In genomic region chr6:113238442-113238841, GRCm38 (mm10) we compare ENCODE assay signal across 8 mouse cellular contexts. TPM values are rescaled to one million over a fixed set of nuclear protein-coding genes. Genes with fewer than 3 reads are reported as not detected.
A peak's percentile ranks its signal among the peaks of the same experiment; 100 is the strongest.
DNase-seq lines count a peak whose midpoint lies in the region; ATAC-seq and TF ChIP-seq lines count a peak whose summit lies in the region.

No protein-coding gene starts in this region.

- H3K36me3 ChIP-seq in kidney, adult 2 months (ENCODE audit: control insufficient read depth, insufficient read depth, low read length), result no peaks in the 10 kb centered on the region
- peaks cover 2% of the 10 kb centered on the region; the same call in 1 of the 2 replicates for H3K36me3 ChIP-seq in liver, embryonic 14.5 days (replicated peaks; ENCODE audit: control insufficient read depth, insufficient read depth, low read depth)
- H3K36me3 ChIP-seq in neural tube, embryonic 13.5 days, result peaks cover 26% of the 10 kb centered on the region

- 11% methylated on average over 6 of the region's 6 CpGs for WGBS in kidney, adult 2 months
- 13% methylated on average over 6 of the region's 6 CpGs for WGBS in liver, embryonic 14.5 days (ENCODE audit: insufficient replicate concordance)
- 39% methylated on average over 6 of the region's 6 CpGs for WGBS in neural tube, embryonic 13.5 days

- intact Hi-C loops in left cerebral cortex, postnatal 14 days (cut with DNase I), result loop anchor here (5.0 kb wide), 1 partner anchor 41 kb away; the partner anchor contains the start of gene Lhfpl4

- DNase-seq in kidney, adult 2 months, result peak; percentile 10
- no peak for DNase-seq in kidney, postnatal 14 days
- peak; percentile 19 for DNase-seq in MN1 (ENCODE audit: low spot score)
- peak in 1 of 3 experiments; percentile 52 for DNase-seq in liver, embryonic 14.5 days (ENCODE audit: low read depth in 3 of 3, low spot score in 3 of 3)
- DNase-seq in left cerebral cortex, postnatal 14 days (ENCODE audit: low spot score in 2 of 2), result no peak
- no peak for DNase-seq in layer of hippocampus, postnatal 10 days (ENCODE audit: low spot score in 2 of 2)

- H3K27me3 ChIP-seq in kidney, adult 2 months (replicated peaks; ENCODE audit: control insufficient read depth, insufficient read depth, low read length), result no peaks in the 10 kb centered on the region
- no peaks in the 10 kb centered on the region for H3K27me3 ChIP-seq in liver, embryonic 14.5 days (ENCODE audit: control insufficient read depth, insufficient read depth, low read length)
- H3K27me3 ChIP-seq in neural tube, embryonic 13.5 days, result no peaks in the 10 kb centered on the region

- TF ChIP-seq EP300 in liver, embryonic 14.5 days (IDR thresholded peaks at IDR 0.05; ENCODE audit: low read depth), result no peak

- no peak for TF ChIP-seq CTCF in kidney, adult 2 months (conservative IDR thresholded peaks at IDR 0.05; ENCODE audit: insufficient read depth, insufficient read length, low read depth, low read length)
- no peak for TF ChIP-seq CTCF in liver, embryonic 14.5 days (IDR thresholded peaks at IDR 0.05; ENCODE audit: low read depth)

- no peak for TF ChIP-seq POLR2A in kidney, adult 2 months (IDR thresholded peaks at IDR 0.05; ENCODE audit: low read depth, low read length)

- no peaks in the 10 kb centered on the region for H3K4me1 ChIP-seq in kidney, adult 2 months (ENCODE audit: control insufficient read depth, insufficient read depth, low read length)
- peaks cover 10% of the 10 kb centered on the region in 2 experiments for H3K4me1 ChIP-seq in liver, embryonic 14.5 days (replicated peaks; ENCODE audit: control insufficient read depth in 2 of 2, insufficient read depth in 2 of 2, low read length in 1 of 2)
- H3K4me1 ChIP-seq in neural tube, embryonic 13.5 days (replicated peaks), result peaks cover 18% of the 10 kb centered on the region

- peak; percentile 76 for ATAC-seq in granulocyte monocyte progenitor cell, adult 5-6 weeks (replicated peaks; ENCODE audit: poor library complexity, severe bottlenecking)
- no peak for ATAC-seq in liver, embryonic 14.5 days (ENCODE audit: insufficient read depth)
- ATAC-seq in neural tube, embryonic 13.5 days (ENCODE audit: low read depth), result no peak; the same call in 1 of the 2 replicates

- H3K9me3 ChIP-seq in liver, embryonic 14.5 days (ENCODE audit: control insufficient read depth, low read length), result no peaks in the 10 kb centered on the region
- no peaks in the 10 kb centered on the region for H3K9me3 ChIP-seq in neural tube, embryonic 13.5 days

- H3K9ac ChIP-seq in liver, embryonic 14.5 days (replicated peaks), result peak overlapping the region; percentile 95
- H3K9ac ChIP-seq in neural tube, embryonic 13.5 days, result peak overlapping the region; percentile 81

- H3K4me3 ChIP-seq in kidney, adult 2 months (ENCODE audit: insufficient read depth, low read depth, low read length), result peak overlapping the region; percentile 77
- peak overlapping the region; percentile 87 to 100 for H3K4me3 ChIP-seq in liver, embryonic 14.5 days (ENCODE audit: insufficient read depth in 1 of 2, low read depth in 2 of 2, low read length in 2 of 2)
- peak overlapping the region; percentile 78 for H3K4me3 ChIP-seq in neural tube, embryonic 13.5 days

- H3K27ac ChIP-seq in kidney, adult 2 months (ENCODE audit: insufficient read depth, low read depth, low read length), result no peak overlapping the region
- peak overlapping the region; percentile 70 for H3K27ac ChIP-seq in liver, embryonic 14.5 days
- no peak overlapping the region for H3K27ac ChIP-seq in neural tube, embryonic 13.5 days (replicated peaks)

- peak overlapping the region; percentile 92 for H3K4me2 ChIP-seq in liver, embryonic 14.5 days (ENCODE audit: low read depth)
- peak overlapping the region; percentile 96 for H3K4me2 ChIP-seq in neural tube, embryonic 13.5 days

RNA-seq across cellular contexts. Expression of gene Mtmr14, which starts 0.8 kb away (rescaled TPM):
- polyA plus RNA-seq in kidney, adult 2 months (2012; rRNA removed), result 43.6 and 56.9 TPM in 2 replicates
- total RNA-seq in granulocyte monocyte progenitor cell, adult 5-6 weeks (2014; fragmentation: Nextera tagmentation), result 32.4 and 37.6 TPM in 2 replicates
- total RNA-seq in granulocyte monocyte progenitor cell, adult 5-6 weeks (2017), result 31.0 and 40.9 TPM in 2 replicates
- polyA plus RNA-seq in liver, embryonic 14.5 days (2012; rRNA removed), result 11.6 and 13.6 TPM in 2 replicates
- polyA plus RNA-seq in liver, embryonic 14.5 days (2014; fragmentation: Nextera tagmentation; extraction: Ambion mirVana), result 16.0 and 17.0 TPM in 2 replicates
- polyA plus RNA-seq in neural tube, embryonic 13.5 days (2015; fragmentation: Nextera tagmentation; extraction: Ambion mirVana), result 36.8 and 37.0 TPM in 2 replicates
- 10 to 100 TPM; 21.3 to 21.6 TPM for total RNA-seq in left cerebral cortex, postnatal 14 days (2021)
- total RNA-seq in layer of hippocampus, postnatal 10 days (2021), result 10 to 100 TPM; 18.1 to 20.6 TPM

RNA-seq across cellular contexts. Expression of gene Lhfpl4, which starts 43.3 kb away (rescaled TPM):
- polyA plus RNA-seq in kidney, adult 2 months (2012; rRNA removed), result 0.09 and 0.12 TPM in 2 replicates
- not detected in 2 replicates for total RNA-seq in granulocyte monocyte progenitor cell, adult 5-6 weeks (2014; fragmentation: Nextera tagmentation)
- not detected in 2 replicates for total RNA-seq in granulocyte monocyte progenitor cell, adult 5-6 weeks (2017)
- polyA plus RNA-seq in liver, embryonic 14.5 days (2012; rRNA removed), result 0.06 TPM in 1 of 2 replicates, not detected in the other
- polyA plus RNA-seq in liver, embryonic 14.5 days (2014; fragmentation: Nextera tagmentation; extraction: Ambion mirVana), result 0.13 TPM in 1 of 2 replicates, not detected in the other
- polyA plus RNA-seq in neural tube, embryonic 13.5 days (2015; fragmentation: Nextera tagmentation; extraction: Ambion mirVana), result 47.1 and 49.3 TPM in 2 replicates
- total RNA-seq in left cerebral cortex, postnatal 14 days (2021), result 10 to 100 TPM; 98.3 to 98.4 TPM
- 10 to 100 TPM; 93.2 to 95.1 TPM for total RNA-seq in layer of hippocampus, postnatal 10 days (2021)

RNA-seq across cellular contexts. Expression of gene Cpne9, which starts 43.7 kb away (rescaled TPM):
- polyA plus RNA-seq in kidney, adult 2 months (2012; rRNA removed), result 0.15 and 1.3 TPM in 2 replicates
- total RNA-seq in granulocyte monocyte progenitor cell, adult 5-6 weeks (2014; fragmentation: Nextera tagmentation), result 0.19 TPM in 1 of 2 replicates, not detected in the other
- 0.39 TPM in 1 of 2 replicates, not detected in the other for total RNA-seq in granulocyte monocyte progenitor cell, adult 5-6 weeks (2017)
- polyA plus RNA-seq in liver, embryonic 14.5 days (2012; rRNA removed), result 0.02 TPM in 2 replicates
- polyA plus RNA-seq in liver, embryonic 14.5 days (2014; fragmentation: Nextera tagmentation; extraction: Ambion mirVana), result not detected in 2 replicates
- polyA plus RNA-seq in neural tube, embryonic 13.5 days (2015; fragmentation: Nextera tagmentation; extraction: Ambion mirVana), result 0.31 and 0.58 TPM in 2 replicates
- 10 to 100 TPM; 48.3 to 66.5 TPM for total RNA-seq in left cerebral cortex, postnatal 14 days (2021)
- total RNA-seq in layer of hippocampus, postnatal 10 days (2021), result 1 to 10 TPM; 7.1 to 8.1 TPM

Comparison
In these comparisons a context has a peak if more than half of its experiments do, and no peak if none do; other contexts are left out.
1. DNase-seq: peak in kidney, adult 2 months (single experiment) and MN1 (single experiment); none in kidney, postnatal 14 days (single experiment), left cerebral cortex, postnatal 14 days (0 of 2) and layer of hippocampus, postnatal 10 days (0 of 2).
2. RNA of gene Lhfpl4, which starts 43.3 kb away (total RNA-seq): 98.3 to 98.4 TPM in left cerebral cortex, postnatal 14 days and 93.2 to 95.1 TPM in layer of hippocampus, postnatal 10 days; not detected in granulocyte monocyte progenitor cell, adult 5-6 weeks; every median in the first group is over 10 times any median in the second.
3. RNA of gene Cpne9, which starts 43.7 kb away (total RNA-seq): 48.3 to 66.5 TPM in left cerebral cortex, postnatal 14 days and 7.1 to 8.1 TPM in layer of hippocampus, postnatal 10 days; 0.19 to 0.39 TPM in granulocyte monocyte progenitor cell, adult 5-6 weeks; every median in the first group is over 4 times any median in the second.
4. Peak in every context shown above with its lines, with median percentiles within 50 percentile points of each other: H3K4me3 ChIP-seq.